Mouse (Mus musculus): Measurements from ENCODE around the gene Etl4. TPM values are rescaled to one million over a fixed set of nuclear protein-coding genes. Genes with fewer than 3 reads are reported as not detected.

The Etl4 gene
- total and polyA plus RNA-seq, 3 experiments, result not detected

DNA sequence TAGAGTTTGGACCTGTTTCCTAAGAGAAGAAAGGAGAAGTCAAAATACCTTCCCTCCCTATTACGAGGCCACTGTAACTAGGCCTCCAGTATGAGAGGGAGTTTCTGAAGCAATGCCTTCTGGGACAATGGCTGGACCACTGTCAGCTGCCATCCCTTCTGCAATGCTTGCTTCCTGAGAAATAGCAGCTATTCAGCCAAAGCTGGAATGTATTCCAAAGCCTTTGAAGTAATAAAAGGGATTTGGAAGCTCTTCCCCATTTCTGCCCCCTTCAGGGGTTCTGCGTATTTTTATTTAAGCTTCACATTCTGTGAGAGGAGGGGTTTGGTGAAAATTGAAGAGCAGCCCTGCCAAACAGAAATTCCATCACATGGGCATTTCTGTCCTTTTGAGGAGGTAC, 730.1 kb downstream of the Etl4 start:
- H3K9me3 ChIP-seq (replicated peaks; ENCODE audit: insufficient read depth, low read length), result no peaks in the 10 kb centered on the region
- no peak overlapping the region for H3K4me3 ChIP-seq (ENCODE audit: control insufficient read depth in 1 of 2, insufficient read depth in 1 of 2, low read depth in 2 of 2, low read length in 2 of 2)
- H3K79me2 ChIP-seq (ENCODE audit: control insufficient read depth, insufficient read depth, low read length, poor library complexity), result no peaks in the 10 kb centered on the region
- H3K27ac ChIP-seq (ENCODE audit: control insufficient read depth, low read depth, low read length), result no peak overlapping the region
- no peaks in the 10 kb centered on the region for H3K36me3 ChIP-seq (ENCODE audit: control insufficient read depth in 1 of 2, insufficient read depth in 2 of 2, low read length in 2 of 2)
- H3K4me1 ChIP-seq (ENCODE audit: control insufficient read depth in 1 of 2, insufficient read depth in 2 of 2, low read length in 2 of 2), result no peaks in the 10 kb centered on the region
- TF ChIP-seq EP300 (IDR thresholded peaks at IDR 0.05; ENCODE audit: low read depth in 1 of 2, low read length in 2 of 2) (no peak), CHD2 (IDR thresholded peaks at IDR 0.05; ENCODE audit: low read length) (no peak), GATA1 (IDR thresholded peaks at IDR 0.05; ENCODE audit: low read depth, low read length) (no peak), ZNF384 (IDR thresholded peaks at IDR 0.05; ENCODE audit: low read depth, low read length) (no peak), RAD21 (IDR thresholded peaks at IDR 0.05; ENCODE audit: low read depth, low read length) (no peak), MYB (IDR thresholded peaks at IDR 0.05; ENCODE audit: low read depth, low read length) (no peak), POLR2AphosphoS5 (IDR thresholded peaks at IDR 0.05; ENCODE audit: borderline replicate concordance, low read depth, low read length) (no peak), KAT2A (conservative IDR thresholded peaks at IDR 0.05; ENCODE audit: low read depth, low read length) (no peak), MXI1 (IDR thresholded peaks at IDR 0.05; ENCODE audit: low read depth, low read length) (no peak), USF2 (IDR thresholded peaks at IDR 0.05; ENCODE audit: borderline replicate concordance in 1 of 2, insufficient read depth in 1 of 2, low read depth in 1 of 2, low read length in 2 of 2) (no peak), MAFK (IDR thresholded peaks at IDR 0.05; ENCODE audit: borderline replicate concordance, low read depth, low read length) (no peak)
- no peak for DNase-seq (ENCODE audit: low read depth, low spot score)
- H3K27me3 ChIP-seq (ENCODE audit: control insufficient read depth in 1 of 2, insufficient read depth in 2 of 2, low read length in 2 of 2), result no peaks in the 10 kb centered on the region
- H3K9ac ChIP-seq (ENCODE audit: control insufficient read depth, low read depth, low read length, poor library complexity, severe bottlenecking), result no peak overlapping the region

DNA sequence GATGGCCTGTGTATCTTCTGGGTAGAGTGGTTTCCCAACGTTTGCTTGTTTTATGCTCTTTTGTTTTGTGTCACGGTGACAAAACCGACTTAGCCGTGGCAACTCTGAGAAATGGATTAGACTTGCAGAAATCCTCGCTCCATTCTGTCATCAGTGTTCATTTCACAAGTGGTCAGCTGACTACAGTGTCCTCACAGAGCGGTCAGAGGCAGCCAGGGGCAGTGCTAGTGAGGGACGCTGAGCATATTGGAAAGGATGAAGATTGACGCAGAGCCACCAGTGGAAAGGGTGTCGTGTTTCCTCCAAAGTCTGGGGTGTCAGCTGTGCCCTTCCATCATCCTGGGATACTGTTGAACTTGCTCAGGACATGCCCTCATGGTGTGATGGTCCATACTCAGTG, 733.2 kb downstream of the Etl4 start:
- no peaks in the 10 kb centered on the region for H3K79me2 ChIP-seq (ENCODE audit: control insufficient read depth, insufficient read depth, low read length, poor library complexity)
- no peaks in the 10 kb centered on the region for H3K36me3 ChIP-seq (ENCODE audit: control insufficient read depth in 1 of 2, insufficient read depth in 2 of 2, low read length in 2 of 2)
- no peak overlapping the region for H3K27ac ChIP-seq (ENCODE audit: control insufficient read depth, low read depth, low read length)
- no peaks in the 10 kb centered on the region for H3K4me1 ChIP-seq (ENCODE audit: control insufficient read depth in 1 of 2, insufficient read depth in 2 of 2, low read length in 2 of 2)
- no peaks in the 10 kb centered on the region for H3K27me3 ChIP-seq (ENCODE audit: control insufficient read depth in 1 of 2, insufficient read depth in 2 of 2, low read length in 2 of 2)
- no peak overlapping the region for H3K4me3 ChIP-seq (ENCODE audit: control insufficient read depth in 1 of 2, insufficient read depth in 1 of 2, low read depth in 2 of 2, low read length in 2 of 2)
- DNase-seq (ENCODE audit: low read depth, low spot score), result no peak
- no peak overlapping the region for H3K9ac ChIP-seq (ENCODE audit: control insufficient read depth, low read depth, low read length, poor library complexity, severe bottlenecking)
- no peak for TF ChIP-seq TAL1 (IDR thresholded peaks at IDR 0.05; ENCODE audit: low read length)
- TF ChIP-seq RAD21 (IDR thresholded peaks at IDR 0.05; ENCODE audit: low read depth, low read length), result no peak
- TF ChIP-seq KAT2A (conservative IDR thresholded peaks at IDR 0.05; ENCODE audit: low read depth, low read length), result no peak
- TF ChIP-seq SMC3 (IDR thresholded peaks at IDR 0.05; ENCODE audit: low read depth, low read length), result no peak
- TF ChIP-seq MXI1 (IDR thresholded peaks at IDR 0.05; ENCODE audit: low read depth, low read length), result no peak
- TF ChIP-seq E2F4 (IDR thresholded peaks at IDR 0.05; ENCODE audit: borderline replicate concordance, low read depth, low read length), result no peak
- TF ChIP-seq ZKSCAN1 (IDR thresholded peaks at IDR 0.05; ENCODE audit: low read depth, low read length), result no peak
- no peaks in the 10 kb centered on the region for H3K9me3 ChIP-seq (replicated peaks; ENCODE audit: insufficient read depth, low read length)

DNA sequence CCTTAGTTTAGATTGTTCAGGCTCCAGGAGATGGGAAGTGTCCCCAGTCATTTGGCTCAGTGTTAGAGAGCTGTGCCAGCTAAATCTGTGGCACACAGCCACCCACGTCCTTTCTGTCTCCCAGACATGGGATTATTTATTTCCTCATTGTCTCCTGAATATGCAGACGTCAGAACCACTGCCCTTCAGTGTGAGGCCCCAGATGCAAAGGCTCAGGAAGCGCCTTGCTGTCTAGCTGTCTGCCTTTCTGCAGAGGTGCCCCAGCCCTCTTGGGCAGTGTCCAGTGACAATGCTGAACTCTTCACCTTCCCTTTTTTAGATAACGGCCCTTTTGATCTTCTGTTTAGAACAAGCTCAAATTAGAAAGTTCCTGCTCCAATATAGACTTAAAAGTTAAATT, 740.2 kb downstream of the Etl4 start:
- H3K79me2 ChIP-seq (ENCODE audit: control insufficient read depth, insufficient read depth, low read length, poor library complexity), result no peaks in the 10 kb centered on the region
- no peak for DNase-seq (ENCODE audit: low read depth, low spot score)
- H3K27ac ChIP-seq (ENCODE audit: control insufficient read depth, low read depth, low read length), result no peak overlapping the region
- H3K36me3 ChIP-seq (ENCODE audit: control insufficient read depth in 1 of 2, insufficient read depth in 2 of 2, low read length in 2 of 2), result no peaks in the 10 kb centered on the region
- TF ChIP-seq NRF1 (IDR thresholded peaks at IDR 0.05; ENCODE audit: insufficient read depth, low read depth, low read length, poor library complexity, severe bottlenecking), result no peak
- H3K27me3 ChIP-seq (ENCODE audit: control insufficient read depth in 1 of 2, insufficient read depth in 2 of 2, low read length in 2 of 2), result no peaks in the 10 kb centered on the region
- H3K9ac ChIP-seq (ENCODE audit: control insufficient read depth, low read depth, low read length, poor library complexity, severe bottlenecking), result no peak overlapping the region
- H3K4me3 ChIP-seq (ENCODE audit: control insufficient read depth in 1 of 2, insufficient read depth in 1 of 2, low read depth in 2 of 2, low read length in 2 of 2), result no peak overlapping the region
- H3K9me3 ChIP-seq (replicated peaks; ENCODE audit: insufficient read depth, low read length), result no peaks in the 10 kb centered on the region
- no peaks in the 10 kb centered on the region for H3K4me1 ChIP-seq (ENCODE audit: control insufficient read depth in 1 of 2, insufficient read depth in 2 of 2, low read length in 2 of 2)
